Mouse (Mus musculus): ENCODE data around the gene Cox7a1. TPM values are rescaled to one million over a fixed set of nuclear protein-coding genes. Genes with fewer than 3 reads are reported as not detected.
A peak's percentile ranks its signal among the peaks of the same experiment; 100 is the strongest.
"Not testable (repeated sequence)": the region's sequence is repeated elsewhere in the genome, so short reads cannot be mapped to it uniquely, and the experiment has no call there.

Cox7a1 gene
- polyA plus RNA-seq, 1 experiment: 0.43 TPM

DNA sequence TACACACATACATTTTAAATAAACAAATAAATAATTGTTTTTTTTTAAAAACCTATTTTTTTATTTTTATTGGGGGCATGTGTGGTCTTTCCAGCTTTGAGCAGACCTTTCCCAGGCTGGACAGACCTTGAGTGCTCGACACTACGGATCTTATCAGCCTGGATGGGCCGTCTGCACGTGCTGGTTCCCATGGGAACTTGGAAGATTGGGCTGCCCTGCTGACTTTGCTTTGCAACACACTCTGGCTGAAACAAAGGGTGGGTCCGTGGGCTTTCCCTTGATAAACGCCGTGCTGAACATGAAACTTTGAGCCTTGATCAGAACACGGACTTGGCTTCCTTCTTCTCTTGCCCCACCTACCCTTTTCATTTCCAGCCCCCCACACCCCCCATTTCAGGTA is 20.4 kb downstream of the Cox7a1 start:
- WGBS: 62% methylated on average over 8 of the region's 8 CpGs
- H3K4me3 ChIP-seq (ENCODE audit: extremely low read depth, insufficient read depth, insufficient read length): peak overlapping the region; percentile 15; the same call in 1 of the 2 replicates
- TF ChIP-seq POLR2A (IDR thresholded peaks at IDR 0.05; ENCODE audit: low read depth, low read length): no peak
- TF ChIP-seq CTCF (IDR thresholded peaks at IDR 0.05; ENCODE audit: extremely low read depth, insufficient read depth, insufficient read length, insufficient replicate concordance): no peak
- H3K4me1 ChIP-seq (ENCODE audit: control insufficient read depth, insufficient read depth, insufficient read length): no peaks in the 10 kb centered on the region
- no peak for DNase-seq (ENCODE audit: low read depth in 1 of 2, low spot score in 2 of 2)
- no peak overlapping the region for H3K27ac ChIP-seq (ENCODE audit: insufficient read depth, low read length)
- H3K27me3 ChIP-seq (ENCODE audit: control insufficient read depth, insufficient read depth, low read length): no peaks in the 10 kb centered on the region
- H3K36me3 ChIP-seq (ENCODE audit: control insufficient read depth, insufficient read depth, low read length): no peaks in the 10 kb centered on the region

DNA sequence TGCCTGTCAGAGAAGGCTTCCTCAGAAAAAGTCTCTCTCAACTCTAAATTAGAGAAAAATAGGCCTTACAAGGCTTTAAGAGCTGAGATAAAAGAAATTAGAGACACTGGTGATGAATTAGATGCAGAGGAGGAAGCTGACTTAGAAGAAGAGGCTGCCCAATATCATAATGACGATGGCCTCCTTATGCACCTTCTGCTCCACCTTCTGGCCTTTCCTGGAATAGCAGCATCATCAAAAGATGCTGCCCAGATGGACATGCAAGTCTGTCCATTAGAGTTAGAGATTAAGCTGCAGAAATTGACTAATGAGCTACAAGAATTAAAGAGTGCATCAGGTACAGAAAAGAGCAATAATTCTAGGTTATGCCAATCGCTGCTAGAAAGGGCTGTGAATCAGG is 21.4 kb downstream of the Cox7a1 start:
- H3K36me3 ChIP-seq (ENCODE audit: control insufficient read depth, insufficient read depth, low read length): no peaks in the 10 kb centered on the region
- no peaks in the 10 kb centered on the region for H3K27me3 ChIP-seq (ENCODE audit: control insufficient read depth, insufficient read depth, low read length)
- 3% methylated on average over 2 of the region's 2 CpGs for WGBS
- no peaks in the 10 kb centered on the region for H3K4me1 ChIP-seq (ENCODE audit: control insufficient read depth, insufficient read depth, insufficient read length)
- no peak overlapping the region for H3K4me3 ChIP-seq (ENCODE audit: extremely low read depth, insufficient read depth, insufficient read length)
- TF ChIP-seq CTCF (IDR thresholded peaks at IDR 0.05; ENCODE audit: extremely low read depth, insufficient read depth, insufficient read length, insufficient replicate concordance) (peak; percentile 65; the same call in 1 of the 2 replicates), POLR2A (IDR thresholded peaks at IDR 0.05; ENCODE audit: low read depth, low read length) (no peak)
- DNase-seq (ENCODE audit: low read depth in 1 of 2, low spot score in 2 of 2): peak in 1 of 2 experiments; percentile 61
- no peak overlapping the region for H3K27ac ChIP-seq (ENCODE audit: insufficient read depth, low read length)

DNA sequence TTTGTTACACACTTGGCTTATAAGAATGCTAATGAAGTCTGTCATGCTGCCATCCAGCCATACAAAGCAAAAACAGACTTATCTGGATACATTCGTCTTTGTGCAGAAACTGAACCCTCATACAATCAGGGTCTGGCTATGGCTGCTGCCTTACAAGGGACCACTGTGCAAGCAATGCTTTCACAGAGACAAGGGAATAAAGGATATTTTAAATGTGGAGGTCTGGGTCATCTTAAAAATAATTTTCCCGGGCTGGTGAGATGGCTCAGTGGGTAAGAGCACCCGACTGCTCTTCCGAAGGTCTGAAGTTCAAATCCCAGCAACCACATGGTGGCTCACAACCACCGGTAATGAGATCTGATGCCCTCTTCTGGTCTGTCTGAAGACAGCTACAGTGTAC is 22.4 kb downstream of the Cox7a1 start:
- 51% methylated on average over 5 of the region's 5 CpGs for WGBS
- H3K27me3 ChIP-seq (ENCODE audit: control insufficient read depth, insufficient read depth, low read length); H3K36me3 ChIP-seq (ENCODE audit: control insufficient read depth, insufficient read depth, low read length); DNase-seq (ENCODE audit: low read depth in 1 of 2, low spot score in 2 of 2); H3K4me3 ChIP-seq (ENCODE audit: extremely low read depth, insufficient read depth, insufficient read length); H3K4me1 ChIP-seq (ENCODE audit: control insufficient read depth, insufficient read depth, insufficient read length); H3K27ac ChIP-seq (ENCODE audit: insufficient read depth, low read length): not testable (repeated sequence)

DNA sequence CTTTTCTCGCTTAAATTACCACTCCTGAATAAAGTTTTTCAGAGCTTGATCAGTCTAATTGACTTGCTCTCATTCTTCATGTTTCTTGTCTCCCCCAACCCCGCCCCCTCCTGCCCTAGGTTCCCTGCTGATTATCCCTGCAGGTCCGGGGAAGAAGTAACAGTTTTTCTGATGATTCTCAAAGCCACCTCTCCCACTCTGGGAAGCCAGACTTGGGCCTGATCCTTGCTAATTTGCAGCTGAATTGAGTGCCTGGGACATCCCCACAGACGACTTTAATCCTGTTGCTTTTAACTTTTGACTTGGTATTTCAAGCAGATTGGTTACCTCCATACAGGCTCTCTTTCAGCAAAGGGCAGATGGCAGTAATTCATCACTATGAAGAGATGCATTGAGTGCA is 27.1 kb downstream of the Cox7a1 start:
- TF ChIP-seq CTCF (IDR thresholded peaks at IDR 0.05; ENCODE audit: extremely low read depth, insufficient read depth, insufficient read length, insufficient replicate concordance): no peak
- TF ChIP-seq POLR2A (IDR thresholded peaks at IDR 0.05; ENCODE audit: low read depth, low read length): no peak
- Histone ChIP-seq H3K27me3 (ENCODE audit: control insufficient read depth, insufficient read depth, low read length) (no peaks in the 10 kb centered on the region), H3K4me1 (ENCODE audit: control insufficient read depth, insufficient read depth, insufficient read length) (no peaks in the 10 kb centered on the region), H3K36me3 (ENCODE audit: control insufficient read depth, insufficient read depth, low read length) (no peaks in the 10 kb centered on the region), H3K4me3 (ENCODE audit: extremely low read depth, insufficient read depth, insufficient read length) (no peak overlapping the region), H3K27ac (ENCODE audit: insufficient read depth, low read length) (no peak overlapping the region)
- DNase-seq (ENCODE audit: low read depth in 1 of 2, low spot score in 2 of 2): no peak
- WGBS: 62% methylated on average over 4 of the region's 4 CpGs

DNA sequence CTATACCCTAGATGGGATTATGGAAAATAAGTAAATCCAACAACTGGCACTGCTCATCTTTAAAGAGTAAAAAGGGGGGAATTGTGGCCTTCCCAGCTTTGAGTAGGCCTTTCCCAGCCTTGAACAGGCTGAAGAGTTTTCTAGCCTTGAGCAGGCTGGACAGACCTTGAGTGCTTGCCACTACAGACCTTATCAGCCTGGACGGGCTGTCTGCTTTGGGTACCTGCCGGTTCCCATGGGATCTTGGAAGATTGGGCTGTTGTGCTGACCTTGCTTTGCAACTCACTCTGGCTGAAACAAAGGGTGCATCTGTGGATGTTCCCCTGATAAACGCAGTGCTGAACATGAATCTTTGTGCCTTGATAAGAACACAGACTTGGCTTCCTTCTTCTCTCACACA is 29.9 kb downstream of the Cox7a1 start:
- TF ChIP-seq CTCF (IDR thresholded peaks at IDR 0.05; ENCODE audit: extremely low read depth, insufficient read depth, insufficient read length, insufficient replicate concordance) (no peak), POLR2A (IDR thresholded peaks at IDR 0.05; ENCODE audit: low read depth, low read length) (no peak)
- Histone ChIP-seq H3K4me1 (ENCODE audit: control insufficient read depth, insufficient read depth, insufficient read length) (peaks cover 1% of the 10 kb centered on the region; the same call in 1 of the 2 replicates), H3K36me3 (ENCODE audit: control insufficient read depth, insufficient read depth, low read length) (no peaks in the 10 kb centered on the region), H3K27me3 (ENCODE audit: control insufficient read depth, insufficient read depth, low read length) (no peaks in the 10 kb centered on the region), H3K4me3 (ENCODE audit: extremely low read depth, insufficient read depth, insufficient read length) (no peak overlapping the region), H3K27ac (ENCODE audit: insufficient read depth, low read length) (no peak overlapping the region)
- 79% methylated on average over 3 of the region's 3 CpGs for WGBS
- no peak for DNase-seq (ENCODE audit: low read depth in 1 of 2, low spot score in 2 of 2)

DNA sequence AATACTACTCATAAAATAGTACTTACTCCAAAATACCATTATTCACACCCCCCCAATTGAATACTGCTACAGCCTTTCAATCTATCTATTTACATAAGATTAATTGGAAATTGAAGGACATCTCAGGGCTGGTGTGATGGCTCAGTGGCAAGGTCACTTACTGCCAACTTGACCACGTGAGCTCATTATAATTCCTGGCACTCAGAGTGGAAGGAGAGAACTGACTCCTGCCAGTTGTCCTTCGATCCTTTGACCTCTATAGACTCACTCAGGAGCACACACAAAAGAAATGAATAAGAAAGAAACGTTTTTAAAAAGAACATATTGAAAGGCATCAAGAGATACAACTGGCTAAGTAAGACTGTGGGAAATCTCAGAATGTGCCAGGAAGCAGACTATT is 31.9 kb downstream of the Cox7a1 start:
- no peak for DNase-seq (ENCODE audit: low read depth in 1 of 2, low spot score in 2 of 2)
- H3K27ac ChIP-seq (ENCODE audit: insufficient read depth, low read length): no peak overlapping the region
- TF ChIP-seq CTCF (IDR thresholded peaks at IDR 0.05; ENCODE audit: extremely low read depth, insufficient read depth, insufficient read length, insufficient replicate concordance) (no peak), POLR2A (IDR thresholded peaks at IDR 0.05; ENCODE audit: low read depth, low read length) (no peak)
- H3K4me1 ChIP-seq (ENCODE audit: control insufficient read depth, insufficient read depth, insufficient read length): peaks cover 5% of the 10 kb centered on the region; the same call in 1 of the 2 replicates
- no peaks in the 10 kb centered on the region for H3K27me3 ChIP-seq (ENCODE audit: control insufficient read depth, insufficient read depth, low read length)
- WGBS: 95% methylated on average over 3 of the region's 3 CpGs
- H3K36me3 ChIP-seq (ENCODE audit: control insufficient read depth, insufficient read depth, low read length): no peaks in the 10 kb centered on the region
- H3K4me3 ChIP-seq (ENCODE audit: extremely low read depth, insufficient read depth, insufficient read length): no peak overlapping the region

DNA sequence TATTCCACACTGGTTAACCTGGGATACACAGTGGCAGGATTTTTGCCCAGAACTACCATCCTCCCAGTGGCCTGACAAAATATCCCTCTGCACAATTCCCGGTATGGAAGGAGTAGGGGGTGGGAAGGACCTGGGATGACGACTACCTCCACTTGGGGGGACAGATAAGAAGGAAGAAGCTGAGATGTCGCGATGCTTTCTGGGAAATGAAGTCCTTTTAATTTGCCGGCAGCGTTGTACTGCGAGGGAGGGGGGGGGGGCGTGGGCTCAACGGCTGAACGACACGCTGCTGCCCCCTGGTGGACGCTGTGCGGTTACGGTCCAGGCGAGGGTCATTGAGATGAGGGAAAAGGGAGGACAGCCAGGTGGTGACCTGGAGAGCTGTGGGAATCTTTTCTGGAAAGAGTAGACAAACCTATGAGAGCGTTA is 32.8 kb downstream of the Cox7a1 start:
- H3K4me3 ChIP-seq (ENCODE audit: extremely low read depth, insufficient read depth, insufficient read length): peak overlapping the region; percentile 3; the same call in 1 of the 2 replicates
- WGBS: 3% methylated on average over 15 of the region's 16 CpGs
- no peak overlapping the region for H3K27ac ChIP-seq (ENCODE audit: insufficient read depth, low read length)
- H3K4me1 ChIP-seq (ENCODE audit: control insufficient read depth, insufficient read depth, insufficient read length): peaks cover 5% of the 10 kb centered on the region; the same call in 1 of the 2 replicates
- H3K27me3 ChIP-seq (ENCODE audit: control insufficient read depth, insufficient read depth, low read length): no peaks in the 10 kb centered on the region
- peak; percentile 67 to 69 for DNase-seq (ENCODE audit: low read depth in 1 of 2, low spot score in 2 of 2)
- no peaks in the 10 kb centered on the region for H3K36me3 ChIP-seq (ENCODE audit: control insufficient read depth, insufficient read depth, low read length)
- TF ChIP-seq POLR2A (IDR thresholded peaks at IDR 0.05; ENCODE audit: low read depth, low read length): no peak
- TF ChIP-seq CTCF (IDR thresholded peaks at IDR 0.05; ENCODE audit: extremely low read depth, insufficient read depth, insufficient read length, insufficient replicate concordance): peak; percentile 90

Measured in spleen, adult 2 months (tissue).